Mouse (Mus musculus): ENCODE measurements around the gene Pfkfb4.

DNA sequence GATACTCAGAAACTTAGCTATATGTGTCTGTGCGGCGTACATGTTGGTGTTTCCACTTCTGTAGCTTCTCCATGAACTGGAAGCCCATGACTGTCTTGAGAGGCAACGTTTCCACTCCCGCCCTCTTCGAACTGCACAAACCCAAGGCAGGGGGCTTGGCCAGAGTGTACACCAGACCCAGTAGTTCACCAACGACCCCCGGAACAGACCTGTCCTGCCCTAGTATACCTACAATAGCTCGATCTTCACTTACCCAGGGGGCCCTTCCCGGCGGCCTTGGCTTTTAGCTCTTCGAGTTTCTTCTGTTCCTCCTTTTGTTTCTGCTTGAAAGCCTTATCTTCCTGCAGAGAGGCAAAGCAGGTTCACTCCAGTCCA lies 90.2 kb downstream of the Pfkfb4 start:
- no peak for TF ChIP-seq POLR2A (IDR thresholded peaks at IDR 0.05; ENCODE audit: extremely low read depth, insufficient read depth, low read length)
- TF ChIP-seq CTCF (IDR thresholded peaks at IDR 0.05; ENCODE audit: low read depth, low read length): no peak

Measured in liver, adult 2 months (tissue).